Mouse (Mus musculus) layer of hippocampus, adult 18-20 months (tissue): ENCODE measurements around the gene Iqcn. TPM values are rescaled to one million over a fixed set of nuclear protein-coding genes. Genes with fewer than 3 reads are reported as not detected.

Experiments
- total RNA-seq, 2 experiments: library from RNA; stranded (reverse); gene quantifications; 2 replicates each; pipeline ENCODE4 v1.2.3; 2021

Gene Iqcn
- total RNA-seq, 2 experiments from 2014 or later, result 0.07 TPM; not detected in 1

Other genes starting within 250 kb of the Iqcn start
- 10 to 100 TPM; 54.1 to 62.0 TPM for gene Klhl26, start 226.5 kb upstream of the Iqcn start, total RNA-seq
- gene Tmem59l, start 216.1 kb upstream of the Iqcn start, total RNA-seq, result 100 to 1,000 TPM; 326 to 327 TPM
- 10 to 100 TPM; 33.1 to 38.2 TPM for gene Crlf1, start 210.3 kb upstream of the Iqcn start, total RNA-seq
- gene Rex1bd, start 196.7 kb upstream of the Iqcn start, total RNA-seq, result 100 to 1,000 TPM in 1 of 2 experiments, 10 to 100 TPM in 1; 96.5 to 104 TPM
- 1,000 to 10,000 TPM; 1,062 to 1,079 TPM for gene Uba52, start 192.7 kb upstream of the Iqcn start, total RNA-seq
- 100 to 1,000 TPM; 450 to 467 TPM for gene Fkbp8, start 175.7 kb upstream of the Iqcn start, total RNA-seq
- gene Kxd1, start 175.5 kb upstream of the Iqcn start, total RNA-seq, result 10 to 100 TPM; 40.6 to 45.6 TPM
- 10 to 100 TPM; 18.9 to 21.8 TPM for gene Ell, start 164.0 kb upstream of the Iqcn start, total RNA-seq
- gene Isyna1, start 109.1 kb upstream of the Iqcn start, total RNA-seq, result 10 to 100 TPM; 47.3 to 47.7 TPM
- gene Ssbp4, start 94.6 kb upstream of the Iqcn start, total RNA-seq, result 100 to 1,000 TPM; 272 to 279 TPM
- gene Lrrc25, start 87.3 kb upstream of the Iqcn start, total RNA-seq, result under 1 TPM; 0.33 to 0.37 TPM
- not detected for gene Gdf15, start 71.0 kb upstream of the Iqcn start, total RNA-seq
- 10 to 100 TPM; 20.0 to 23.3 TPM for gene Pgpep1, start 43.1 kb upstream of the Iqcn start, total RNA-seq
- 10 to 100 TPM; 63.8 to 71.5 TPM for gene Lsm4, start 30.2 kb upstream of the Iqcn start, total RNA-seq
- gene Jund, start 4.5 kb upstream of the Iqcn start, total RNA-seq, result 100 to 1,000 TPM; 186 to 200 TPM
- gene Gm3336, start 15.1 kb downstream of the Iqcn start, total RNA-seq, result not detected
- gene Pde4c, start 20.3 kb downstream of the Iqcn start, total RNA-seq, result 1 to 10 TPM; 1.0 to 1.3 TPM
- gene Rab3a, start 51.2 kb downstream of the Iqcn start, total RNA-seq, result 100 to 1,000 TPM; 814 to 823 TPM
- gene Mpv17l2, start 57.5 kb downstream of the Iqcn start, total RNA-seq, result 10 to 100 TPM; 34.5 to 41.1 TPM
- 100 to 1,000 TPM; 158 to 162 TPM for gene Pik3r2, start 73.3 kb downstream of the Iqcn start, total RNA-seq
- gene Mast3, start 101.6 kb downstream of the Iqcn start, total RNA-seq, result 100 to 1,000 TPM; 439 to 476 TPM
- gene Il12rb1, start 105.0 kb downstream of the Iqcn start, total RNA-seq, result 1 to 10 TPM in 1 of 2 experiments, under 1 TPM in 1; 0.97 to 1.7 TPM
- 10 to 100 TPM; 15.9 to 27.3 TPM for gene Arrdc2, start 136.3 kb downstream of the Iqcn start, total RNA-seq
- 10 to 100 TPM; 19.0 to 20.8 TPM for gene Kcnn1, start 159.8 kb downstream of the Iqcn start, total RNA-seq
- gene Ccdc124, start 170.5 kb downstream of the Iqcn start, total RNA-seq, result 10 to 100 TPM; 93.2 to 98.5 TPM
- gene Slc5a5, start 189.3 kb downstream of the Iqcn start, total RNA-seq, result 10 to 100 TPM; 11.1 to 12.9 TPM
- 100 to 1,000 TPM; 713 to 785 TPM for gene Rpl18a, start 194.0 kb downstream of the Iqcn start, total RNA-seq
- gene Map1s, start 202.5 kb downstream of the Iqcn start, total RNA-seq, result 100 to 1,000 TPM in 1 of 2 experiments, 10 to 100 TPM in 1; 96.3 to 100 TPM